Comparison of ENCODE assay signal across 12 mouse cellular contexts in genomic region chr6:32409625-32410024, GRCm38 (mm10).
"Had no signal": no experiment of that assay in that cellular context is flagged by ENCODE, and none has a peak within 500 bp of the region (broad histone marks: within the 10 kb centered on the region; RNA-seq: fewer than 3 reads in every experiment).

No protein-coding gene starts in this region.

- H3K9ac ChIP-seq: kidney, embryonic 15.5 days; limb, embryonic 12.5 days; liver, embryonic 13.5 days; liver, postnatal 0 days; lung, embryonic 15.5 days; midbrain, embryonic 13.5 days; stomach, embryonic 15.5 days had no signal

- H3K27ac ChIP-seq: kidney, embryonic 15.5 days; liver, embryonic 13.5 days; lung, embryonic 15.5 days; midbrain, embryonic 13.5 days; stomach, embryonic 15.5 days had no signal

- H3K36me3 ChIP-seq: kidney, embryonic 15.5 days; limb, embryonic 12.5 days; liver, embryonic 13.5 days; lung, embryonic 15.5 days; midbrain, embryonic 13.5 days; stomach, embryonic 15.5 days had no signal

- ATAC-seq: intestine, embryonic 16.5 days; liver, postnatal 0 days; midbrain, embryonic 13.5 days had no signal

- DNase-seq: kidney, adult 2 months; kidney, postnatal 14 days; liver; liver, embryonic 13.5 days; liver, postnatal 0 days; thymus, postnatal 36 days had no signal

- H3K4me1 ChIP-seq: liver, embryonic 13.5 days; stomach, embryonic 15.5 days had no signal

- H3K4me2 ChIP-seq: kidney, embryonic 15.5 days; limb, embryonic 12.5 days; liver, embryonic 13.5 days; lung, embryonic 15.5 days; midbrain, embryonic 13.5 days; stomach, embryonic 15.5 days had no signal

- H3K9me3 ChIP-seq: kidney, embryonic 15.5 days; limb, embryonic 12.5 days; liver, embryonic 13.5 days; lung, embryonic 15.5 days; midbrain, embryonic 13.5 days; stomach, embryonic 15.5 days had no signal

- H3K27me3 ChIP-seq: kidney, embryonic 15.5 days; liver, embryonic 13.5 days; stomach, embryonic 15.5 days had no signal

- H3K4me3 ChIP-seq: kidney, embryonic 15.5 days; limb, embryonic 12.5 days; liver, embryonic 13.5 days; lung, embryonic 15.5 days; midbrain, embryonic 13.5 days; stomach, embryonic 15.5 days had no signal
